Mouse (Mus musculus) kidney, embryonic 14.5 days (tissue): ENCODE results near the gene Cdkal1. TPM values are rescaled to one million over a fixed set of nuclear protein-coding genes. Genes with fewer than 3 reads are reported as not detected.
A peak's percentile ranks its signal among the peaks of the same experiment; 100 is the strongest.

ENCODE experiments used
- ATAC-seq: fragments of 200-750 bp; cut with Nextera tagmentation; 2 replicates; pipeline ENCODE4 v1.8.0; 2017; ENCODE audit warnings: moderate number of reproducible peaks, mild to moderate bottlenecking, moderate TSS enrichment, moderate library complexity; ENCODE audit not compliant: low FRiP score, low TSS enrichment
- H3K27ac ChIP-seq: fragments of 300-500 bp; sonication (generic); 2 replicates; pipeline ENCODE4 v1.5.1; 2014; ENCODE audit warnings: low read depth, mild to moderate bottlenecking, low read length, moderate library complexity, mixed read lengths
- H3K27me3 ChIP-seq: fragments of 300-500 bp; sonication (generic); 2 replicates; pipeline ENCODE4 v1.6.1; 2014; ENCODE audit warnings: mild to moderate bottlenecking, low read length; ENCODE audit not compliant: control insufficient read depth, insufficient read depth
- H3K36me3 ChIP-seq: fragments of 300-500 bp; sonication (generic); 2 replicates; pipeline ENCODE4 v1.6.1; 2014; ENCODE audit warnings: low read length, mixed read lengths; ENCODE audit not compliant: control insufficient read depth, insufficient read depth
- H3K4me1 ChIP-seq: fragments of 300-500 bp; sonication (generic); 2 replicates; pipeline ENCODE4 v1.6.1; 2014; ENCODE audit warnings: low read length, mixed read lengths; ENCODE audit not compliant: control insufficient read depth, insufficient read depth
- H3K4me2 ChIP-seq: fragments of 300-500 bp; sonication (generic); replicated peaks from 2 replicates; pipeline ENCODE4 v1.6.1; 2014; ENCODE audit warnings: low read depth, mild to moderate bottlenecking, low read length
- H3K4me3 ChIP-seq: fragments of 300-500 bp; sonication (generic); 2 replicates; pipeline ENCODE4 v1.5.1; 2014; ENCODE audit warnings: mild to moderate bottlenecking, low read length
- H3K9ac ChIP-seq: fragments of 300-500 bp; sonication (generic); 2 replicates; pipeline ENCODE4 v1.6.1; 2014; ENCODE audit warnings: low read depth, mild to moderate bottlenecking, low read length, moderate library complexity
- H3K9me3 ChIP-seq: fragments of 300-500 bp; sonication (generic); 2 replicates; pipeline ENCODE4 v1.6.1; 2016; ENCODE audit warnings: low read length; ENCODE audit not compliant: control insufficient read depth
- WGBS: fragments of 180-500 bp; shearing (Covaris S2); extraction: QIAGEN DNeasy Blood & Tissue Kit; methylation state at CpG from one replicate; pipeline ENCODE4 v1.1.7; 2014; 5-methylcytosine and 5-hydroxymethylcytosine counted together
- polyA plus RNA-seq: library from polyadenylated mRNA; unstranded; fragments of >200 nt; fragmentation: Nextera tagmentation; extraction: Ambion mirVana; gene quantifications from 2 replicates; pipeline ENCODE4 v1.2.1, GENCODE M21; 2014

The Cdkal1 gene
- polyA plus RNA-seq, 1 experiment from 2014 or later = 35.9 TPM

DNA sequence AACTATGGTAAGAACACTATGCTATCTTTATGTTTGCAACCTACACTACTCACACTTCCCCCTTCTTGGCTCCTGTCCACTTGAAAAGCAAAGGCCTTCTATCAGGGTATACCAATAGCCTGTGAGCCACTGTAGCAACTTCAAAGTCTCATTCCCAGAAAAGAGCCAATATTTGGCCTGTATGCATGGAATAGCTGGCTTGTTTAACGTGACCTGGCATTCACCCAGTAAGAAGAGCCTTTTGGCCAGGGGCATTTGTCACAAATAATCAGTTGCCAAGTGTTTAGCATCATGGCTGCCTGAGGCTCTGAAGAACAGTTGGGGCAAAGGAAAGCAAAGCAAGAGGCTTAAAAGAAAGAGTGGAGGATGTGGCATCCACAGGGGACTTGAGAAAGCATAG is 317.6 kb downstream of the Cdkal1 start:
- Histone ChIP-seq H3K27me3 (no peaks in the 10 kb centered on the region), H3K4me1 (no peaks in the 10 kb centered on the region), H3K4me3 (no peak overlapping the region), H3K9ac (no peak overlapping the region), H3K4me2 (no peak overlapping the region), H3K36me3 (no peaks in the 10 kb centered on the region), H3K27ac (no peak overlapping the region), H3K9me3 (no peaks in the 10 kb centered on the region)
- WGBS = 69% methylated on average over 1 of the region's 1 CpGs
- ATAC-seq = no peak

DNA sequence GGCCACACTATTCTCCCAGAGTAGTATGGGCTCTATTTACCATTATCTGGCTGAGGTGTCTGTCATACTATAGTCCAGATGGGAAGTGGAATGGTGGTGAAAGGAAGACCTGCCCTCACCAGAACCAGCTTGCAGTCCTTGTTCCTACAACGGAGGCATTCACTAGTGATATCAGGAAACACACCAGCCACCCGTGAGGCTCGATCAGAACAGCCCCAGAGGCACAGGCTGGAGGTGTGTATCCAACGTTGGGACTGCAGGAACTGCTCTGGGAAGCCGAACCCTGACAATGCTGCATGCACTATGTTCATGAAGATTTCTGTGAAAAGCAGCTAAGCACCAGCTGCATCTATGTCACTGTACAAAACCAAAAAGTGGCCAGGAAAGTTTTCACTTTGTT is 321.9 kb downstream of the Cdkal1 start:
- H3K4me3 ChIP-seq = no peak overlapping the region
- no peak overlapping the region for H3K4me2 ChIP-seq
- 81% methylated on average over 5 of the region's 5 CpGs for WGBS
- H3K9ac ChIP-seq = no peak overlapping the region
- ATAC-seq = no peak
- H3K9me3 ChIP-seq = no peaks in the 10 kb centered on the region
- H3K27me3 ChIP-seq = no peaks in the 10 kb centered on the region
- H3K36me3 ChIP-seq = no peaks in the 10 kb centered on the region
- H3K27ac ChIP-seq = no peak overlapping the region
- no peaks in the 10 kb centered on the region for H3K4me1 ChIP-seq

DNA sequence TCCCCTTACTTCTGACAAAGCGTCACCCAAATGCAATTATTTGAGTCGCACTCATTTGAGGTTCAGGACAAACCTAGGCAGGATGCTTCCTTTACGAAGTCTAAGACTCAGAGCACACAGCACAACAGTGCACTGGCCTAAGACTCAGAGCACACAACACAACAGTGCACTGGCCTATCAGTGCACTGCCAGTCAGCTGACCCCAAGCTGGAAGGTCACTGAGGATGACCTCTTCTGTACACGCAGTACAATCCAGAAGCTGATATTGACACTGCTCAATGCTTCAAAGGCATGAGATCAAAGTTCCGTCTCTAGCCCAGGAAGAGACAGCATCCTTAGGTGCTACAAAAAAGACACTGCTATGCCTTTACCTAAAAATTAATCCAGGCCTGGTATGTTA is 327.1 kb downstream of the Cdkal1 start:
- no peak overlapping the region for H3K4me3 ChIP-seq
- ATAC-seq = no peak
- H3K4me2 ChIP-seq = no peak overlapping the region
- no peaks in the 10 kb centered on the region for H3K4me1 ChIP-seq
- WGBS = 83% methylated on average over 5 of the region's 5 CpGs
- H3K27me3 ChIP-seq = no peaks in the 10 kb centered on the region
- H3K9me3 ChIP-seq = no peaks in the 10 kb centered on the region
- no peak overlapping the region for H3K9ac ChIP-seq
- no peaks in the 10 kb centered on the region for H3K36me3 ChIP-seq
- H3K27ac ChIP-seq = no peak overlapping the region

DNA sequence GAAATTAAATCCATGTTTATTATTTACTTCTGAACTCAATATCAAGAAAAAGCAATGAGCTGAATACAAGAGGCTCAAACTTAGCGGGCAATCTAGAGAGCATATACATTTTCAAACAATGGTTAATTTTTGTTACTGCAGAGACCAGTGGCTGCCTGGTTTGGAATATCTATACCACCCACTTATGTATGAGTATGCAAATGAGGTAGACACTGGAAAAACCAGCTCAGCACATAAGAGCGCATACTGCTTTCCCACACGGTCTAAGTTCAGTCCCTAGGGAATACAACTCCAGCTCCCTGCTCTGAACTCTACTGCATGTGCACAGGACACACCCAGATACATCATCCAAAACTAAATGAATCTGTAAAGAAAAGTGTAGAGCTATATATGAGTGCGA is 334.2 kb downstream of the Cdkal1 start:
- H3K4me2 ChIP-seq = no peak overlapping the region
- no peak for ATAC-seq
- no peaks in the 10 kb centered on the region for H3K27me3 ChIP-seq
- no peak overlapping the region for H3K9ac ChIP-seq
- 81% methylated on average over 4 of the region's 4 CpGs for WGBS
- H3K36me3 ChIP-seq = 0 out of 2 replicates have a peak, but pooled peaks cover 2% of the 10 kb centered on the region
- no peaks in the 10 kb centered on the region for H3K4me1 ChIP-seq
- H3K27ac ChIP-seq = no peak overlapping the region
- no peaks in the 10 kb centered on the region for H3K9me3 ChIP-seq
- no peak overlapping the region for H3K4me3 ChIP-seq

DNA sequence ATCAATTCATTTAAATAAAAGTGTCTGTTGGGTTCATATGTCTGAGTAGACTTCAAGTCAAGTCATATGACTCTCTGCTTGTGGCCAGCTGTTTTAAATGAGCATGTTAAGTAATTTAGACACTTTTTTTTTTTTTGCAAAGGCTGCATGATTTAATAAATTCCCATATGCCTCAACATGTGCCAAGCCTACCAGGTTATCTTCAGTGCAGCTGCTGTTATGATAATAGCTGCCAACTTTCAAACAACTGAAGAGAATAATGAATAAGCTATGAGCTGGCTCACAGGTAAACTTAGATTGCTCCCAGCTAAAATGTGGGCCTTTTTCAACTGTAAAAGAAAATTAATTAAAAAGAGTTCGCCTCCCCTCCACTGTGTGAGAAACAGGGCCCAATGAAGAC is 341.4 kb downstream of the Cdkal1 start:
- no peak for ATAC-seq
- Histone ChIP-seq H3K27me3 (no peaks in the 10 kb centered on the region), H3K4me3 (no peak overlapping the region), H3K9ac (no peak overlapping the region), H3K4me1 (no peaks in the 10 kb centered on the region), H3K36me3 (0 out of 2 replicates have a peak, but pooled peaks cover 3% of the 10 kb centered on the region), H3K9me3 (no peaks in the 10 kb centered on the region), H3K4me2 (no peak overlapping the region), H3K27ac (no peak overlapping the region)
- WGBS = 86% methylated on average over 1 of the region's 1 CpGs

DNA sequence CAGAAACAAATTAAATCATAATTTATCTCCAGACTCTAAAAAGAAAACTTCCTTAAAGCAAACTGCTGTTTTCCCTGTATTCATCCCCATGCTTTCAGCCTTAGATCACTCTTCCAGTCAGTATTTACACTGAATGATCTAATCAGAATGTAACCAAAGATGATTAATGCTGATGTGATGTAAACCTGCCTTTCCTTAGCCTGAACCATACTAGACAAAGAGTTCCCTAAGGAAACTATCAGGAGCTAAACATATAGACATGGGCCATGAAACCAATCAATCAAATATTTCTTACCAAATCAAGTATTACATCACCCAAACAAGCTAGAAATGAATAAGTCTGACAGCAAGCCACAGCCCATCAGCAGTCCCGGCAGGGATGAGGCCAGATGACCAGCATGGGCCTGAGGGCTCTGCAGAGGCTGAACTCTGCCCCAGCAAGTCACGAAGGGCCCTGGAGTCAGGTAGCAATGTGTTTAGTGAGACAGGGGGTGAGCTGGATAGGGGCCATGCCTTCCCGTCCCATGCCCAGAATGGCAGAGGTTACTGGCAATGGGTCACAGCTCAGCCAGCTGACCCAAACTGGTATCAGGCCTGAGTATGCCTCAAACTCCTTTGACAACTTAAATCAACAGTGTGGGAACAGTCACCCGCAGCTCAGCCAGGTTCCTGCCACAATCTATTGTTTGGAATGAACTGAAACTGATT is 350.5 kb downstream of the Cdkal1 start:
- Histone ChIP-seq H3K4me1 (no peaks in the 10 kb centered on the region), H3K27me3 (no peaks in the 10 kb centered on the region), H3K4me3 (no peak overlapping the region), H3K36me3 (no peaks in the 10 kb centered on the region), H3K4me2 (no peak overlapping the region), H3K9me3 (no peaks in the 10 kb centered on the region), H3K9ac (no peak overlapping the region), H3K27ac (no peak overlapping the region)
- peak; percentile 49; the same call in 1 of the 2 replicates for ATAC-seq
- 63% methylated on average over 4 of the region's 4 CpGs for WGBS

DNA sequence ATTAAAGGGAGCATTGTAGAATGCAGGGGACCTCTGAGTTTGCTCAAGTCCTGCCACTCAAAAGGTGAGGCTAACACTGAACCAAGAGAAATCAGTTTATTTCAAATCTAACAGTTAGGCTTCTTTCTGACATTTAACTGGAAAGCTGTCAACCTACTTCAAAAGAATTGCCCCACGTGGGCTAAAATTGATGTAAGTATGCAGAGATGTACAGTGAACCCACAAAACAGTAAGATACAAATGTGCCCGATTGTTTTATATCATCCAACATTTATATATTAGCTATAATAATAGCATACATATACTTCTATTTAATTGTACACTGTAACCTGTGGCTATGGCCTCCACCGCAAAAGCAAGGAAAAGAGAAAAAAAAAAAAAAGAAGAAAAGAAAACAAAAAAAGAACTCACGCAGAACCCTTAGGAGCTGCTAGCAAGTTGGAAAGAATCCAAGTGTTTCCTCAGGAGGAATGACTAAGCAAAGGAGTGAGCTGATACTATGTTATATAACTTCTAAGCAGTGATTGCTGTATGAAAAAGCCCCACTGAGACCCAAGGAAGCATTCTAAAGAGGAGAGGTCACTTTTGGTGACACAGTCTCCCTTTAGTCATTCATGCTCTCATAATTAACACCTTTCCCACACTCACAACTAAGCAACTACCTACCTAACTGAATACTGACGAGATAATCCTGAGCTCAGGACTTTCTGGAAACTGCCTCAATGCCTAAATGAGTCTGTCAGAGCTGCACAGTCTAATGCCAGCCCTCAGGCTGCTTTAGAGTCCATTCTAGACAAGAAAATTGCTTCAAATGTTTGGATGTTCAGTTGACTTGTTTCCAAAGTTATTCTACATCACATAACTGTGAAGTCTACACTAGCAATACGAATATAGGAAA is 352.1 kb downstream of the Cdkal1 start:
- Histone ChIP-seq H3K9ac (no peak overlapping the region), H3K4me3 (no peak overlapping the region), H3K36me3 (no peaks in the 10 kb centered on the region), H3K27ac (no peak overlapping the region), H3K27me3 (no peaks in the 10 kb centered on the region), H3K4me1 (no peaks in the 10 kb centered on the region), H3K4me2 (no peak overlapping the region), H3K9me3 (no peaks in the 10 kb centered on the region)
- ATAC-seq = no peak
- 60% methylated on average over 6 of the region's 6 CpGs for WGBS

DNA sequence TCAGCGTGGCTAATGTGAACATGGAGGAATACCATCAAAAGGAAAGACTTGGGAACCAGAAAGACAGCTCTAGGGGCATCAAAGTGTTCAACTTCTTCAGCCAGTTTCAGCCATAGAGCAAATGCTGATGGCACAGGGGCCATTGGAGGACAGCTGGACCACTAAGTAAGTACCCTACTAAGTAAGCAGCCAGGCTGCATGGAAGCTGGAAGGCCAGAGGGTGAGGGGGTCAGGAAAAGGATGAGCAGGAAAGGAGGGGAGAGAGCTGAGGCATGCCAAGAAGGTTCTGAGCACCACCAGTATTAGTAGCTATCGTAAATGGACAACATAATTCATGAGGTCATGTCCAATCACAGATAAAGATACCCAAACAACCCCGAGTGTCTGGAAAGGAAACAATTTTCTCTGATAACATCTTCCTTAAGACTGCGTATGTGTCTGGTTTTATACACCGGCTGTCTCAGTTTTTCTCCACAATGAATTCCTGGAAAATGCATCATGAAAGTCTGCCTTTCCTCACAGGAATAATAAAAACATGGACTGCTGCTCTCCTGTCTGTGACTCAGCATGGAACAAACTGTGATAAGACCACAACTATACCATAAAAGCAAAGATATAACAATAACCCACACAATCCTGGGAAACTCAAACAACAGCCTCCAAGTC is 352.9 kb downstream of the Cdkal1 start:
- 61% methylated on average over 5 of the region's 5 CpGs for WGBS
- no peak overlapping the region for H3K27ac ChIP-seq
- ATAC-seq = no peak
- H3K27me3 ChIP-seq = no peaks in the 10 kb centered on the region
- H3K9me3 ChIP-seq = no peaks in the 10 kb centered on the region
- no peak overlapping the region for H3K9ac ChIP-seq
- no peak overlapping the region for H3K4me3 ChIP-seq
- no peaks in the 10 kb centered on the region for H3K4me1 ChIP-seq
- H3K4me2 ChIP-seq = no peak overlapping the region
- H3K36me3 ChIP-seq = no peaks in the 10 kb centered on the region

DNA sequence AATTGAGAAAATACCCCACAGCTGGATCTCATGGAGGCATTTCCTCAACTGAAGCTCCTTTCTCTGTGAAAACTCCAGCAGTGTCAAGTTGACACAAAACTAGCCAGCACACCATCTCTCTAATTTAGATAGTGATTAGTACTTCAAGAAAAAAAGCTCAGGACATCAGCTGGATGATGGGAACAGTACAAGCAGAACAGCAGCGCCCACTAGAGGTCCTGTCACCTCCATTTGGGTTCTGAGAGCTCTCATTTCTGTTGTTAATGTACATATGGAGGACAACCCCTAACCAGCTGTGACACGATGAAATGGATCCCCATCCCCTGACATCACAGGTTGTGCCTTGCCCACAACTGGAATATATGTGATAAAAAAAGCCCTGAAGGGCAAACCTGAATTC is 354.3 kb downstream of the Cdkal1 start:
- H3K27me3 ChIP-seq = no peaks in the 10 kb centered on the region
- no peak for ATAC-seq
- no peak overlapping the region for H3K27ac ChIP-seq
- no peaks in the 10 kb centered on the region for H3K36me3 ChIP-seq
- H3K9ac ChIP-seq = no peak overlapping the region
- 83% methylated on average over 2 of the region's 2 CpGs for WGBS
- no peak overlapping the region for H3K4me3 ChIP-seq
- no peak overlapping the region for H3K4me2 ChIP-seq
- H3K4me1 ChIP-seq = no peaks in the 10 kb centered on the region
- no peaks in the 10 kb centered on the region for H3K9me3 ChIP-seq
